Mouse (Mus musculus) right cerebral cortex, postnatal 36 days (tissue): ENCODE results near the gene Dpm2.

Source experiments
- DNase-seq, 2 experiments: peaks; one replicate each; pipeline ENCODE4 v3.0.0; 2022; ENCODE audit warnings: low spot score in 2 of 2, mixed read lengths in 1 of 2

The Dpm2 gene

GRCm38 (mm10) chr2:32582830-32583799 is 12.5 kb downstream of the Dpm2 start:
- peak; percentile 79 to 87 for DNase-seq

GRCm38 (mm10) chr2:32585149-32585714 is 14.6 kb downstream of the Dpm2 start:
- DNase-seq = no peak

DNA sequence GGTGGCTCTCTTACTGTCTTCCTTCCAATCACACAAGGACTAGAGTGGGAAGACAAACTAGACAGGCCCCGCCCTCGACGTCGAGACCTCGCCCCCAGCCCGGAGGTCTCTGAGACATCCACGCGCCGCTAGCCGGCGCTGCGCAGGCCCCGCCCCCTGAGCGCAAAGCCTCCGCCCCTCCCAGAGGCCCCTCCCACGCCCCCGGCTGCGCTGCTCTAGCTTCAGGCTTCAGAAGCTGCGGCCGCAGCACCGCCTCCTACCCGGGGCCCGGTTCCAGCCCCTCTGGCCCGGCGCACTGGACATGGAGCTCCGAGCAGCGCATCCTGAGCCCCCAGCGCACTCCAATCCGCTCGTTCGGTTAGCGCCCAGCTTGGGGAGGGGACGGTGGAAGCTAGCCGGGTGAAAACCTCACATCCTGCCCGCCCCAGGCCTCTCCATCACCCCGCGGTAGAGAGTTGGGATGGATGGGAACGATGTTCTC is 16.3 kb downstream of the Dpm2 start, which contains the start of gene St6galnac4:
TSS of gene St6galnac4 (plus strand) at position 225 of the 481 bp plus-strand sequence.
- peak; percentile 87 to 89 for DNase-seq

- no peak for DNase-seq
Observed at GRCm38 (mm10) chr2:32587731-32588321, 17.2 kb downstream of the Dpm2 start.

DNA sequence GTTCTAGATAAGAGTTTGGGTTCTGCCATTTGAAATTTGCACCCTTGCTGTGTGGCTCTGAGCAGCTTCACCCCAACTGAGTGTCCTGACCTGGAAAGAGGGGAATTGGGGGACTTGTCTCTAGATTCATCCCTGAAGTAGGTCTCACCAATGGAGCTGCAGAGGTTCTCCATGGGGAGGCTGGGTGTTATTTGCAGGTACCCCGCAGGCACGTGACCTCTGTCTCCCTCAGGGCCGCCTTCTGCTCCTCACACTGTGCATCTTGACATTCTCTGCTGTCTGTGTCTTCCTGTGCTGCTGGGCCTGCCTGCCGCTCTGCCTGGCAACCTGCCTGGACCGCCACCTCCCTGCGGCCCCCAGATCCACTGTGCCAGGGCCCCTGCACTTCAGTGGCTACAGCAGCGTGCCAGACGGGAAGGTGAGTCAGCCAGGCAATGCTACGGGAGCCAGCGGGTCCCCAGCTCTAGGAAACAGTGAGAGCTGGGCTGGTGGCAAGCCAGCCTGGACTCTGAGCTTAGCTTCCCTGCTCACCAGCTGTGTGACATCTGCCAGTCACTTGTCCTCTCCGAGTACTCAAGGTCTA is 18.6 kb downstream of the Dpm2 start:
- peak in 1 of 2 experiments; percentile 56 for DNase-seq

DNA sequence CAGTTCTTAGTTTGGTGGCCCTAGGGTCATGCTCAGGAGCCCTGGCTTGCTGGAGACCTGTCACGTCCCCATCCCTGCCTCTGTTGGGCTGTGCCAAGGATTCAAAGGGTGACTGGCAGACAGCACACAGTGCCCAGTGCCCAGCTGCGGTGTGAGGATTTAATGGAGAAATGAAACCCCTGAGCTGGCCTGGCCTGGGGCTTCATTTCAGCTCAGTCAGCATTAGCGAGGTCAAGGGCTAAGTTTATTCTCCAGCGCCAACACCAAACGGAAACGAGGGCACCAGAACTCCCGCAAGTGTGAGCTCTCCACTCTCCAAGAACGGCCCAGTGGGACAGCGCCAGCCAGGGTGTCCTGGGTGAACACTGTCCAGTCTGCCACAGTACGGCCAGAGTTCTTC is 19.6 kb downstream of the Dpm2 start:
- DNase-seq = no peak

- DNase-seq = no peak
Observed at GRCm38 (mm10) chr2:32591249-32591648, 20.6 kb downstream of the Dpm2 start.

GRCm38 (mm10) chr2:32596725-32597124 is 26.1 kb downstream of the Dpm2 start:
- no peak for DNase-seq

- DNase-seq = no peak
Observed at GRCm38 (mm10) chr2:32597248-32597647, 26.6 kb downstream of the Dpm2 start.

DNA sequence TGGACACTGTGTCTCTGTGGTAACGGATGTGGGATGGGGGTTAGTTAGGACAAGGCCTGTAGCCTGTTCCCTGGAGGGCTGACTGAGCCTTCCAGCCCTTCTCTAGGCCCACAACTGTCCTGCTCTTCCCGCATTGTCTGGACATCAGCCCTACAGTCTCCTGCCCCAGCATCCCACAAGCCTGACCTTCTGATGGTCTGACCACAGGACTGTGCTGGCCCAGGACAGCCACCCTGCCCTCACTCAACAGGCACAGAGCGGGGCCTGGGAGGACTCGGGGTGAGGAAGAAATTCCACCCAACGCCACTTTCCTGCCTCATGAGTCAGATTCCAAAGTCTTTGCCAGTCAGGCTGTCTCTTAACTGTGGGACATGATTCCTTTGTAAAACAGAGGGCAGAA is 27.0 kb downstream of the Dpm2 start:
- no peak for DNase-seq

- DNase-seq = no peak
Observed at GRCm38 (mm10) chr2:32598506-32598905, 27.8 kb downstream of the Dpm2 start.

- no peak for DNase-seq
Observed at GRCm38 (mm10) chr2:32599409-32599808, 28.8 kb downstream of the Dpm2 start, which contains the start of gene St6galnac6. Gene St6galnac6 (plus strand): TSS chr2:32599709.

DNA sequence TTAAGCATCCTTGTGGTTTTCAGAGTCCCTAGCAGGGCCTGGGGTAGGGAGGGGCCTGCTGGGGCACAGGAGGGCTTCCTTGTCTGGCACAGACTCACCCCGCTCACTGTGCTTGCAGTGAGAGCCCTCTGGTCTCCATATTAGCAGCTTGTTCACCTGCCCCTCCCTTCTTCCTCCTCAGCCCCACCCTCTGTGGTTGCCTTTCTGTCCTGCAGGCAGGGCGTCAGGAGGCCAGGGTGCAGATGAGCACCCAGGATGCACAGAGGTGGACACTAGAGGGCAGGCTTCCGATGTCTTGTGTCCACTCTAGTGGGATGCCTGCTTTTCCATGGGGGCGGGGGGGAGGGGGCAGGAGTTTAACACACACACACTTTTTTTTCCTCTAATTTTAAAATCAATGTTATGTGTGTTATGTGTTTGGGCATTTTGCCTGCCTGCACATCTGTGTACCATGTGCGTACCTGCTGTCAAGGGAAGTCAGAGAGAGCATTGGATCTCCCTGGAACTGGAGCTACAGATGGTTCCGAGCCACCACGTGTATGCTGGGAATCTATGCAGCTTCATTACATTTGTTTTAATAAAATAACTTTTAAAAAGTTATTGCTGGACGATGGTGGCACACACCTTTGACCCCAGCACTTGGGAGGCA is 30.9 kb downstream of the Dpm2 start:
- no peak for DNase-seq

DNA sequence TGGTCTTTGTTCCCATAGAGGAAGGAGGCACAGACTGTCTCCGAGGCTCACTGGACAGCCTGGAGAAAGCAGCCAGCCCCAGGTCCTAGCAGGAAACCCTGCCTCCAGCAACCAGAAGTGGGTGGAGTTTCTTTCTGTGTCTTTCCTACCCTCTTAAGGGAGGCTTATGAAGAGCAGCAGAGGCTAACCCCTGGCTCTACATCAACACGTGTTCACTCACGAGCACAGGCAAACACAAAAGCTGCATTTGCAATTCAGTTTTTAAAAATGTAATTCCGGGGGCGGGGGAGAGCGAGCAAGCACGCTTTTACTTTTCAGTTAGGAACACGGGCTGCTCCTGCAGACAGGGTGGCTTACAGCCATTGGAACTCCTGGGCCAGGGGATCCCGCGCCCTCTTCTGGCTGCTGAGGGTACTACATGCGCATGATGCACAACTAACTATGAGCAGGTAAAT is 32.0 kb downstream of the Dpm2 start:
- peak; percentile 81 to 89 for DNase-seq

- DNase-seq = no peak
Observed at GRCm38 (mm10) chr2:32604631-32605030, 34.0 kb downstream of the Dpm2 start.

GRCm38 (mm10) chr2:32606161-32607142 is 35.8 kb downstream of the Dpm2 start:
- DNase-seq = peak; percentile 66 to 81

- peak in 1 of 2 experiments; percentile 32 for DNase-seq
Observed at GRCm38 (mm10) chr2:32607262-32607947, 36.7 kb downstream of the Dpm2 start.

DNA sequence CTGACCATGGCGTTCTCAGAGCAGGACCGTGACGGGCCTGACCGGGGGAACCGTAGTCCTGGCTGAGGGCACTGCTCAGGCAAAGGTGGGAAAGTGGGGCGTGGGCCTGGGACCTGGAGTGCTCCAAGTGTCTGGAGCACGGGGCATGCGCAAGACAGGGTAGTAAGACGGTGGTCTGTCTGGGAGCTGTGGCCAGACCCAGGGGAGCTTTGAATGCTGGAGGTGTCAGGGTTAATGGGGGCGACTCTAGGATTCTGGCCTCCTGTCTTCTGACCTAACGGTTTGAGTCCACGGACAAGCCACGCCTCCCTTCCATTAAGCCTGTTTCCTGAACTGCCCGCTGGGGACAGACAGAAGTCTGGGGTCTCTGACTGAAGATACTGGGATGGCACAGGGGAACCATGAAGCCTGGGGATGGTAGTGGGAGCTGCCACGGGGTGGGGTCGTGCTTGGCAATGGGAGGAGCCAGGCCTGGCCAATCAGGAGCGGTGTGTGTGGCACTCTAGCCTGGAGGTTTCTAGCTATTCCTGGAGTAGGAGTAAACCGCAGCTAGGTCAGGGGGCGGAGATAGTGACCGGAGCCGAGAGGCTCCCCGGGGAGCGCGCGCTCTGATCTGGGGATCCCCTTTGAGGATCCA is 37.6 kb downstream of the Dpm2 start:
- no peak for DNase-seq
